Comparison of ENCODE assay signal across 22 mouse cellular contexts in the genomic region with DNA sequence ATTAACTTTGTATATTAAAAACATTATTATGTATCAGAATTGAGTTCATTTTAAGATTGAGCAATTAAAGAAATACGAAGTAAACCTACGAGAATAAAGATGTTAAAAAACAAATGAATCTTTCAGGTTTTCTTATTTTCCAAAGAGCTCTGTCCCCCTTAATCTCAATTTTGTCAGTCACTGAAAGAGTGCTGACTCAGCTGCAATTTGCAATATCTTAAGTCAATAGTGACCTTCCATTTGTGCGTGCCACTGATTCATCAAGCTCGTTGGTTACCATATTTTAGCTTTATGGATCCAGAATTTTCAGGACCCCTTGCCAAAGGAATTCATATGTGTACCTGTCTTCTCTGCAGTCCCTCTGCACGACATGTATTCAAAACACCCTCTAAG.
"Had no signal": no experiment of that assay in that cellular context is flagged by ENCODE, and none has a peak within 500 bp of the region (broad histone marks: within the 10 kb centered on the region; RNA-seq: fewer than 3 reads in every experiment).

No protein-coding gene starts in this region.

- H3K27me3 ChIP-seq: embryonic facial prominence, embryonic 12.5 days; embryonic facial prominence, embryonic 13.5 days; embryonic facial prominence, embryonic 15.5 days; forebrain, embryonic 12.5 days; forebrain, embryonic 13.5 days; forebrain, embryonic 15.5 days; heart, embryonic 12.5 days had no signal

- H3K36me3 ChIP-seq: embryonic facial prominence, embryonic 10.5 days; embryonic facial prominence, embryonic 12.5 days; embryonic facial prominence, embryonic 13.5 days; embryonic facial prominence, embryonic 15.5 days; forebrain, embryonic 10.5 days; forebrain, embryonic 12.5 days; forebrain, embryonic 15.5 days; heart, embryonic 10.5 days; heart, embryonic 12.5 days had no signal

- DNase-seq: cerebellum, adult 9-11 months; cerebellum, postnatal 36 days; embryo, embryonic 11 days; forebrain, postnatal 0 days; gastrocnemius, postnatal 10 days; gastrocnemius, postnatal 14 days; gastrocnemius, postnatal 25 days; gastrocnemius, postnatal 36 days; heart, adult 11 months; heart, adult 18-20 months had no signal

- H3K4me2 ChIP-seq: embryonic facial prominence, embryonic 12.5 days; embryonic facial prominence, embryonic 13.5 days; embryonic facial prominence, embryonic 15.5 days; forebrain, embryonic 12.5 days; forebrain, embryonic 13.5 days; forebrain, embryonic 15.5 days; heart, embryonic 11.5 days; heart, embryonic 12.5 days had no signal

- H3K9ac ChIP-seq: embryonic facial prominence, embryonic 12.5 days; embryonic facial prominence, embryonic 13.5 days; embryonic facial prominence, embryonic 15.5 days; forebrain, embryonic 12.5 days; forebrain, embryonic 13.5 days; forebrain, embryonic 15.5 days; forebrain, postnatal 0 days; heart, embryonic 12.5 days had no signal

- H3K4me1 ChIP-seq: embryonic facial prominence, embryonic 12.5 days; forebrain, embryonic 10.5 days; forebrain, embryonic 12.5 days; forebrain, embryonic 13.5 days; forebrain, embryonic 15.5 days; heart, embryonic 10.5 days had no signal

- H3K4me3 ChIP-seq: embryonic facial prominence, embryonic 10.5 days; embryonic facial prominence, embryonic 12.5 days; embryonic facial prominence, embryonic 13.5 days; embryonic facial prominence, embryonic 15.5 days; erythroblast, embryonic 14.5 days; forebrain, embryonic 10.5 days; forebrain, embryonic 12.5 days; forebrain, embryonic 13.5 days; forebrain, embryonic 15.5 days; heart, embryonic 10.5 days; heart, embryonic 12.5 days had no signal

- H3K27ac ChIP-seq: embryonic facial prominence, embryonic 10.5 days; embryonic facial prominence, embryonic 12.5 days; embryonic facial prominence, embryonic 13.5 days; embryonic facial prominence, embryonic 15.5 days; forebrain, embryonic 10.5 days; forebrain, embryonic 12.5 days; forebrain, embryonic 13.5 days; forebrain, embryonic 15.5 days; heart, embryonic 10.5 days had no signal

- H3K9me3 ChIP-seq: embryonic facial prominence, embryonic 10.5 days; embryonic facial prominence, embryonic 12.5 days; embryonic facial prominence, embryonic 13.5 days; embryonic facial prominence, embryonic 15.5 days; forebrain, embryonic 10.5 days; forebrain, embryonic 12.5 days; forebrain, embryonic 13.5 days; forebrain, embryonic 15.5 days; heart, embryonic 10.5 days; heart, embryonic 12.5 days had no signal
